20 mouse cellular contexts compared by ENCODE assay signal in the genomic region with DNA sequence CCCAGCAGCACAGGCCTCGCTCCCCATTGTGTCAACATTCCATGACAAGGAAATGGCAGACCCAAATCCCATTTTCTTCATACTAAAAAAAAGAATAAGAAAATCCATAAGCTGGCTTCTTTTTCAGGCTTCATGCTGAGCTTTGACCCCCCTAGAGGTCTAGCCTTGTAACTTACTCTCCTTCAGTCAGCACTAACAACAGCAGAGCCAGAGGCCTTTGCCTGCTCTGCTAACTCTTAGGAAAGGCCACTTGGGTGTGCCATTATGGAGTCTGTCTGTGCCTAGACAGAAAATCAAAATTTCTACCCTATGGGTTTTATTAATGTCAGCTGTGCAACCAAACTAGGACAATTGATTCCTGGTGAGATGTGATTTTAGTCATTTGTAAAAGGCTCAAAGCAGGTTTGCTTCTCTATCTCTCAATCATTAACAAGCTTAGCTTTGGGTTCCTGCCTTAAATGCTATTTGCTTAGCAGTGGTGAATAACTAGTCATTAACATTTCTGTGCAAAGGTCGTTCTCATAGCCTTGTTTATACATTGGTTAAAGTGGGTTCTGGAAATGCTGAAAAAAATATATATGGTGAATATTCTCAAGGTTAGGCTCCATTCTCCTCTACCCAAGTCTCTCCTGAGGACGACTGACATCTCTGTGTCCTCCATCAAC. TPM values are rescaled to one million over a fixed set of nuclear protein-coding genes. Genes with fewer than 3 reads are reported as not detected.
DNase-seq lines count a peak whose midpoint lies in the region; ATAC-seq and TF ChIP-seq lines count a peak whose summit lies in the region.
"Had no signal": no experiment of that assay in that cellular context is flagged by ENCODE, and none has a peak within 500 bp of the region (broad histone marks: within the 10 kb centered on the region; RNA-seq: fewer than 3 reads in every experiment).

No protein-coding gene starts in this region.

- TF ChIP-seq CTCF in liver, postnatal 0 days (IDR thresholded peaks at IDR 0.05; ENCODE audit: low read depth): no peak

- no peaks in the 10 kb centered on the region for H3K9me3 ChIP-seq in liver, postnatal 0 days (ENCODE audit: low read length)
- no peaks in the 10 kb centered on the region for H3K9me3 ChIP-seq in liver, embryonic 12.5 days (replicated peaks)
- no peaks in the 10 kb centered on the region for H3K9me3 ChIP-seq in stomach, embryonic 16.5 days (replicated peaks; ENCODE audit: control insufficient read depth, low read length)
- H3K9me3 ChIP-seq: embryonic facial prominence, embryonic 13.5 days; forebrain, embryonic 12.5 days; heart, embryonic 15.5 days; hindbrain, embryonic 10.5 days had no signal

- H3K9ac ChIP-seq in liver, postnatal 0 days (replicated peaks): no peak overlapping the region
- H3K9ac ChIP-seq in liver, embryonic 12.5 days: no peak overlapping the region
- no peak overlapping the region for H3K9ac ChIP-seq in stomach, embryonic 16.5 days (ENCODE audit: low read length)
- H3K9ac ChIP-seq: embryonic facial prominence, embryonic 13.5 days; forebrain, embryonic 12.5 days; forebrain, postnatal 0 days; heart, embryonic 15.5 days had no signal

- ATAC-seq in liver, postnatal 0 days: peak; percentile 64
- ATAC-seq in liver, embryonic 12.5 days: no peak
- peak; percentile 40; the same call in 1 of the 2 replicates for ATAC-seq in stomach, embryonic 16.5 days (ENCODE audit: insufficient read depth, low FRiP score)
- ATAC-seq: forebrain, postnatal 0 days had no signal

- H3K27ac ChIP-seq in liver, postnatal 0 days (ENCODE audit: low read depth): no peak overlapping the region
- H3K27ac ChIP-seq in liver, embryonic 12.5 days: no peak overlapping the region
- peak overlapping the region; percentile 46; the same call in 1 of the 2 replicates for H3K27ac ChIP-seq in stomach, embryonic 16.5 days (ENCODE audit: low read length)
- H3K27ac ChIP-seq: embryonic facial prominence, embryonic 13.5 days; forebrain, embryonic 12.5 days; heart, adult 2 months; heart, embryonic 15.5 days; hindbrain, embryonic 10.5 days had no signal

- no peaks in the 10 kb centered on the region for H3K36me3 ChIP-seq in liver, postnatal 0 days (replicated peaks; ENCODE audit: insufficient read depth, low read length)
- H3K36me3 ChIP-seq in liver, embryonic 12.5 days: no peaks in the 10 kb centered on the region
- H3K36me3 ChIP-seq in stomach, embryonic 16.5 days (ENCODE audit: control insufficient read depth, insufficient read depth, low read length): no peaks in the 10 kb centered on the region
- H3K36me3 ChIP-seq: embryonic facial prominence, embryonic 13.5 days; forebrain, embryonic 12.5 days; heart, embryonic 15.5 days; hindbrain, embryonic 10.5 days had no signal

- peaks cover 6% of the 10 kb centered on the region for H3K4me1 ChIP-seq in liver, postnatal 0 days (ENCODE audit: insufficient read depth)
- no peaks in the 10 kb centered on the region for H3K4me1 ChIP-seq in liver, embryonic 12.5 days
- no peaks in the 10 kb centered on the region for H3K4me1 ChIP-seq in stomach, embryonic 16.5 days (ENCODE audit: control insufficient read depth, insufficient read depth, low read length)
- H3K4me1 ChIP-seq: forebrain, embryonic 12.5 days; hindbrain, embryonic 10.5 days had no signal

- H3K4me3 ChIP-seq in liver, postnatal 0 days (ENCODE audit: low read depth, low read length): no peak overlapping the region
- H3K4me3 ChIP-seq in liver, embryonic 12.5 days: no peak overlapping the region
- no peak overlapping the region for H3K4me3 ChIP-seq in stomach, embryonic 16.5 days (replicated peaks; ENCODE audit: low read length)
- H3K4me3 ChIP-seq: embryonic facial prominence, embryonic 13.5 days; forebrain, embryonic 12.5 days; heart, adult 2 months; heart, embryonic 15.5 days; hindbrain, embryonic 10.5 days had no signal

- intact Hi-C loops in heart, postnatal 25 days (cut with DNase I): no loop called here

- TF ChIP-seq EP300 in liver, postnatal 0 days (IDR thresholded peaks at IDR 0.05; ENCODE audit: low read depth): no peak

- no peak overlapping the region for H3K4me2 ChIP-seq in liver, postnatal 0 days (ENCODE audit: low read depth, low read length)
- no peak overlapping the region for H3K4me2 ChIP-seq in liver, embryonic 12.5 days
- H3K4me2 ChIP-seq in stomach, embryonic 16.5 days (ENCODE audit: low read depth, low read length): no peak overlapping the region
- H3K4me2 ChIP-seq: embryonic facial prominence, embryonic 13.5 days; forebrain, embryonic 12.5 days; heart, embryonic 11.5 days; heart, embryonic 15.5 days had no signal

- peak; percentile 64 for DNase-seq in kidney, adult 9 months
- DNase-seq in kidney, adult 18-20 months: no peak
- no peak for DNase-seq in liver, postnatal 0 days
- no peak for DNase-seq in layer of hippocampus, postnatal 10 days (ENCODE audit: low spot score in 2 of 2)
- no peak for DNase-seq in heart, postnatal 25 days (ENCODE audit: low spot score)
- DNase-seq: adrenal gland, postnatal 10 days; cerebellum, adult 11-12 months; cerebellum, adult 9-11 months; cerebellum, postnatal 36 days; forebrain, postnatal 0 days; gastrocnemius, postnatal 14 days; heart, adult 2 months; heart, postnatal 14 days had no signal

- no peaks in the 10 kb centered on the region for H3K27me3 ChIP-seq in liver, postnatal 0 days (ENCODE audit: insufficient read depth, low read length)
- H3K27me3 ChIP-seq in liver, embryonic 12.5 days (replicated peaks): no peaks in the 10 kb centered on the region
- no peaks in the 10 kb centered on the region for H3K27me3 ChIP-seq in stomach, embryonic 16.5 days (ENCODE audit: control insufficient read depth, insufficient read depth, low read length)
- H3K27me3 ChIP-seq: embryonic facial prominence, embryonic 13.5 days; forebrain, embryonic 12.5 days; heart, embryonic 15.5 days had no signal

- WGBS in liver, postnatal 0 days (ENCODE audit: insufficient replicate concordance): 61% methylated on average over 3 of the region's 3 CpGs
- 51% methylated on average over 3 of the region's 3 CpGs for WGBS in liver, embryonic 12.5 days (ENCODE audit: insufficient replicate concordance)
- 72% methylated on average over 3 of the region's 3 CpGs for whole genome bisulfite sequencing in stomach, embryonic 16.5 days

RNA-seq across cellular contexts. Expression of gene Tent5a, which starts 49.6 kb away (rescaled TPM):
- 16.2 and 22.3 TPM in 2 replicates for polyA plus RNA-seq in liver, postnatal 0 days (2015; fragmentation: Nextera tagmentation; extraction: Ambion mirVana)
- polyA plus RNA-seq in liver, embryonic 12.5 days (2016; fragmentation: Nextera tagmentation; extraction: Ambion mirVana): 8.8 and 9.2 TPM in 2 replicates
- 24.1 and 24.2 TPM in 2 replicates for polyA plus RNA-seq in stomach, embryonic 16.5 days (2015; fragmentation: Nextera tagmentation; extraction: Ambion mirVana)
- 1 to 10 TPM; 2.7 TPM for total RNA-seq in layer of hippocampus, postnatal 10 days (2021)
- 1 to 10 TPM; 7.8 to 8.4 TPM for total RNA-seq in heart, postnatal 25 days (2021)
